Mouse (Mus musculus): ENCODE data around the gene Klf9. TPM values are rescaled to one million over a fixed set of nuclear protein-coding genes. Genes with fewer than 3 reads are reported as not detected.

Klf9 gene
- polyA plus RNA-seq, 1 experiment from 2014 or later: 17.2 TPM

DNA sequence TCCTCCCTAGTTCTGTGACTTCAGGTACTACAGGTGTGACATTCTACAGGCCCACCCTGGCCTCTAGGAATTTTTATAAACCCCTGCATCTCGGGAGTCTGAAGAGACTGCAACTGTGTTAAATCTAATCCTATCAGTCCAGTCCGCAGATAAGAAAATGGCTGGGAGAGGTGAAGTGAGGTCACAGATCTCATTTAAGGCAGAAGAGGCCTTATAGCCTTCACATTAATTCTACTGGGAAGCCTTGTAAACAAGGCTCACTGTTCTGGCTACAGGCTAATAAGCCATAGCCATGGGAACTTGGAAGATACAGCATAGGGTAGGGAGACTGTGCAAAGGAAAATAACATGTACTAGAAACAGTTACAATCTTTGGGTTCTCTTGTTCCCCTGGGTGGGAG lies 3.7 kb upstream of the Klf9 start:
- Histone ChIP-seq H3K4me2 (ENCODE audit: low read depth, low read length) (no peak overlapping the region), H3K9me3 (ENCODE audit: low read length) (no peaks in the 10 kb centered on the region), H3K4me1 (ENCODE audit: insufficient read depth) (peaks cover 42% of the 10 kb centered on the region), H3K27me3 (ENCODE audit: insufficient read depth, low read length) (peaks cover 3% of the 10 kb centered on the region; the same call in 1 of the 2 replicates), H3K4me3 (ENCODE audit: low read depth, low read length) (no peak overlapping the region), H3K9ac (replicated peaks) (no peak overlapping the region), H3K27ac (ENCODE audit: low read depth) (peak overlapping the region; percentile 96), H3K36me3 (replicated peaks; ENCODE audit: insufficient read depth, low read length) (no peaks in the 10 kb centered on the region)
- ATAC-seq: no peak
- WGBS (ENCODE audit: insufficient replicate concordance): 62% methylated on average over 2 of the region's 2 CpGs
- no peak for TF ChIP-seq EP300 (IDR thresholded peaks at IDR 0.05; ENCODE audit: low read depth)
- no peak for TF ChIP-seq CTCF (IDR thresholded peaks at IDR 0.05; ENCODE audit: low read depth)
- DNase-seq: no peak

- H3K9ac ChIP-seq (replicated peaks): peak overlapping the region; percentile 97
- H3K27ac ChIP-seq (ENCODE audit: low read depth): peak overlapping the region; percentile 100
- no peak for DNase-seq
- no peaks in the 10 kb centered on the region for H3K27me3 ChIP-seq (ENCODE audit: insufficient read depth, low read length)
- H3K36me3 ChIP-seq (replicated peaks; ENCODE audit: insufficient read depth, low read length): no peaks in the 10 kb centered on the region
- no peak for TF ChIP-seq EP300 (IDR thresholded peaks at IDR 0.05; ENCODE audit: low read depth)
- no peak for ATAC-seq
- peak overlapping the region; percentile 84 for H3K4me3 ChIP-seq (ENCODE audit: low read depth, low read length)
- H3K4me2 ChIP-seq (ENCODE audit: low read depth, low read length): peak overlapping the region; percentile 95
- H3K4me1 ChIP-seq (ENCODE audit: insufficient read depth): peaks cover 31% of the 10 kb centered on the region
- WGBS (ENCODE audit: insufficient replicate concordance): 39% methylated on average over 12 of the region's 12 CpGs
- H3K9me3 ChIP-seq (ENCODE audit: low read length): no peaks in the 10 kb centered on the region
Measured at GRCm38 (mm10) chr19:23139756-23140470, 1.1 kb upstream of the Klf9 start.

DNA sequence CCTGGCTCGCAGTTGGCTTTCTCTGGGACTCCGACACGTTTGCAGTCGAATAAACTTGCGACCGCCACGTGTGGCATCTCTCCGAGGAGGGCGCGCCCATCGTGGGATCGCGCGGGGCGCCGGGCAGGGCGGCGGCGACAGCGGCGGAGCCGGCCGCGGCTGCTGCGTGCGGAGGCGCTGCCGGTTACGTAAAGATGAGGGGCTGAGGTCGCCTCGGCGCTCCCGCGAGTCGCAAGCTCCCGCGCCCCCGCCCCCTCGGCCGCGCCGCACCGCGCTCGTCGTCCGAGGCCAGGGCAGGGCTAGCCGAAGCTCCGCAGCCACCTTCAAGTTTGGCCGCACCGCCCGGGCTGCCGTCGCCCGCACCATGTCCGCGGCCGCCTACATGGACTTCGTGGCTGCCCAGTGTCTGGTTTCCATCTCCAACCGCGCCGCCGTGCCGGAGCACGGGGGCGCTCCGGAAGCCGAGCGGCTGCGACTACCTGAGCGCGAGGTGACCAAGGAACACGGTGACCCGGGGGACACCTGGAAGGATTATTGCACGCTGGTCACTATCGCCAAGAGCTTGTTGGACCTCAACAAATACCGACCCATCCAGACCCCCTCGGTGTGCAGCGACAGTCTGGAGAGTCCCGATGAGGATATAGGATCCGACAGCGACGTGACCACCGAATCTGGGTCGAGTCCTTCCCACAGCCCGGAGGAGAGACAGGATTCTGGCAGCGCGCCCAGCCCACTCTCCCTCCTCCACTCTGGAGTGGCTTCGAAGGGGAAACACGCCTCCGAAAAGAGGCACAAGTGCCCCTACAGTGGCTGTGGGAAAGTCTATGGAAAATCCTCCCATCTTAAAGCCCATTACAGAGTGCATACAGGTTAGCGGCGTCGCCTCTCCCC lies 610 bp downstream of the Klf9 start:
- H3K4me2 ChIP-seq (ENCODE audit: low read depth, low read length): peak overlapping the region; percentile 95
- H3K9ac ChIP-seq (replicated peaks): peak overlapping the region; percentile 97
- peak overlapping the region; percentile 84 for H3K4me3 ChIP-seq (ENCODE audit: low read depth, low read length)
- TF ChIP-seq CTCF (IDR thresholded peaks at IDR 0.05; ENCODE audit: low read depth) (no peak), EP300 (IDR thresholded peaks at IDR 0.05; ENCODE audit: low read depth) (no peak)
- under 1% methylated on average over 80 of the region's 94 CpGs for WGBS (ENCODE audit: insufficient replicate concordance)
- DNase-seq: peak; percentile 69
- peak; percentile 9 for ATAC-seq
- H3K36me3 ChIP-seq (replicated peaks; ENCODE audit: insufficient read depth, low read length): no peaks in the 10 kb centered on the region
- H3K9me3 ChIP-seq (ENCODE audit: low read length): no peaks in the 10 kb centered on the region
- H3K27ac ChIP-seq (ENCODE audit: low read depth): peak overlapping the region; percentile 100
- peaks cover 24% of the 10 kb centered on the region; the same call in 1 of the 2 replicates for H3K4me1 ChIP-seq (ENCODE audit: insufficient read depth)
- no peaks in the 10 kb centered on the region for H3K27me3 ChIP-seq (ENCODE audit: insufficient read depth, low read length)

GRCm38 (mm10) chr19:23142427-23143073 lies 1.5 kb downstream of the Klf9 start:
- DNase-seq (peak; percentile 58), ATAC-seq (no peak)
- no peaks in the 10 kb centered on the region for H3K9me3 ChIP-seq (ENCODE audit: low read length)
- peak overlapping the region; percentile 84 for H3K4me3 ChIP-seq (ENCODE audit: low read depth, low read length)
- 9% methylated on average over 28 of the region's 28 CpGs for WGBS (ENCODE audit: insufficient replicate concordance)
- H3K4me2 ChIP-seq (ENCODE audit: low read depth, low read length): peak overlapping the region; percentile 95
- H3K36me3 ChIP-seq (replicated peaks; ENCODE audit: insufficient read depth, low read length): no peaks in the 10 kb centered on the region
- peak overlapping the region; percentile 100 for H3K27ac ChIP-seq (ENCODE audit: low read depth)
- peak overlapping the region; percentile 97 for H3K9ac ChIP-seq (replicated peaks)
- TF ChIP-seq EP300 (IDR thresholded peaks at IDR 0.05; ENCODE audit: low read depth) (no peak), CTCF (IDR thresholded peaks at IDR 0.05; ENCODE audit: low read depth) (no peak)
- H3K4me1 ChIP-seq (ENCODE audit: insufficient read depth): peaks cover 24% of the 10 kb centered on the region; the same call in 1 of the 2 replicates
- no peaks in the 10 kb centered on the region for H3K27me3 ChIP-seq (ENCODE audit: insufficient read depth, low read length)

DNA sequence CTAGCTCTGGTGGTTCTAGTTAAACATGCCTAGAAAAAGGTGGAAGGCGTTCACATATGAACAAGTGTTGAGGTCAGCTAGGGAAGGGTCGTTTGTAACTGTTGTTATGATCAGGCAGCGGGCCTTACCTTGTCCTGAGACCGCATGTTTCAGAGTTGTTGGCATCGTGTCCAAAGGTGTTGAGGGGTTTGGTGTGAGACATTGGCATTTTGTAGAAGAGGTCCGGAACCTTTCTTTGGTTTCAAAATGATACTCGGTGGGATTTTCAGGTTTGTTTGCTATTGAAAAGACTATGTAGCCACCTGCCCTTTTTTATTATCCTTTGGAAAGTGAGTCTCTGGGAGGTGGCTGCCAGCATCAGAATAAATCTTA lies 2.0 kb downstream of the Klf9 start:
- 61% methylated on average over 7 of the region's 7 CpGs for WGBS (ENCODE audit: insufficient replicate concordance)
- Histone ChIP-seq H3K27ac (ENCODE audit: low read depth) (peak overlapping the region; percentile 100), H3K4me1 (ENCODE audit: insufficient read depth) (peaks cover 26% of the 10 kb centered on the region)

GRCm38 (mm10) chr19:23143541-23143940 lies 2.5 kb downstream of the Klf9 start:
- no peaks in the 10 kb centered on the region for H3K27me3 ChIP-seq (ENCODE audit: insufficient read depth, low read length)
- TF ChIP-seq CTCF (IDR thresholded peaks at IDR 0.05; ENCODE audit: low read depth): no peak
- no peak for TF ChIP-seq EP300 (IDR thresholded peaks at IDR 0.05; ENCODE audit: low read depth)
- H3K9ac ChIP-seq (replicated peaks): peak overlapping the region; percentile 97
- H3K36me3 ChIP-seq (replicated peaks; ENCODE audit: insufficient read depth, low read length): 0 out of 2 replicates have a peak, but pooled peaks cover 3% of the 10 kb centered on the region
- peak overlapping the region; percentile 95 for H3K4me2 ChIP-seq (ENCODE audit: low read depth, low read length)
- DNase-seq: peak; percentile 34
- peak overlapping the region; percentile 84 for H3K4me3 ChIP-seq (ENCODE audit: low read depth, low read length)
- H3K4me1 ChIP-seq (ENCODE audit: insufficient read depth): peaks cover 26% of the 10 kb centered on the region
- 75% methylated on average over 8 of the region's 8 CpGs for WGBS (ENCODE audit: insufficient replicate concordance)
- H3K9me3 ChIP-seq (ENCODE audit: low read length): no peaks in the 10 kb centered on the region
- no peak overlapping the region for H3K27ac ChIP-seq (ENCODE audit: low read depth)
- no peak for ATAC-seq

More for the DNA sequence above, 2.0 kb downstream of the Klf9 start:
- no peak for DNase-seq
- Histone ChIP-seq H3K9me3 (ENCODE audit: low read length) (no peaks in the 10 kb centered on the region), H3K36me3 (replicated peaks; ENCODE audit: insufficient read depth, low read length) (no peaks in the 10 kb centered on the region), H3K9ac (replicated peaks) (peak overlapping the region; percentile 97), H3K27me3 (ENCODE audit: insufficient read depth, low read length) (no peaks in the 10 kb centered on the region), H3K4me3 (ENCODE audit: low read depth, low read length) (peak overlapping the region; percentile 84), H3K4me2 (ENCODE audit: low read depth, low read length) (peak overlapping the region; percentile 95)
- TF ChIP-seq CTCF (IDR thresholded peaks at IDR 0.05; ENCODE audit: low read depth): no peak
- TF ChIP-seq EP300 (IDR thresholded peaks at IDR 0.05; ENCODE audit: low read depth): no peak
- ATAC-seq: no peak
